Mouse (Mus musculus) lung, adult 2 months (tissue): ENCODE measurements at regions not wholly inside any gene's neighbourhood (a gene's known extent, or its start where the extent isn't known, plus 50 kb on each side); places are given as distances from the start of the nearest gene placed in this dataset.

Source experiments
- CTCF ChIP-seq: fragments of 200-500 bp; IDR thresholded peaks from 2 replicates; pipeline ENCODE4 v1.5.1; 2011; ENCODE audit warnings: mild to moderate bottlenecking, low read length, control low read depth; ENCODE audit not compliant: insufficient read depth
- POLR2A ChIP-seq: fragments of 200-500 bp; IDR thresholded peaks from 2 replicates; pipeline ENCODE4 v1.6.1; 2011; ENCODE audit warnings: low read depth, mild to moderate bottlenecking, control low read depth, low read length, borderline replicate concordance; ENCODE audit errors: extremely low read depth

DNA sequence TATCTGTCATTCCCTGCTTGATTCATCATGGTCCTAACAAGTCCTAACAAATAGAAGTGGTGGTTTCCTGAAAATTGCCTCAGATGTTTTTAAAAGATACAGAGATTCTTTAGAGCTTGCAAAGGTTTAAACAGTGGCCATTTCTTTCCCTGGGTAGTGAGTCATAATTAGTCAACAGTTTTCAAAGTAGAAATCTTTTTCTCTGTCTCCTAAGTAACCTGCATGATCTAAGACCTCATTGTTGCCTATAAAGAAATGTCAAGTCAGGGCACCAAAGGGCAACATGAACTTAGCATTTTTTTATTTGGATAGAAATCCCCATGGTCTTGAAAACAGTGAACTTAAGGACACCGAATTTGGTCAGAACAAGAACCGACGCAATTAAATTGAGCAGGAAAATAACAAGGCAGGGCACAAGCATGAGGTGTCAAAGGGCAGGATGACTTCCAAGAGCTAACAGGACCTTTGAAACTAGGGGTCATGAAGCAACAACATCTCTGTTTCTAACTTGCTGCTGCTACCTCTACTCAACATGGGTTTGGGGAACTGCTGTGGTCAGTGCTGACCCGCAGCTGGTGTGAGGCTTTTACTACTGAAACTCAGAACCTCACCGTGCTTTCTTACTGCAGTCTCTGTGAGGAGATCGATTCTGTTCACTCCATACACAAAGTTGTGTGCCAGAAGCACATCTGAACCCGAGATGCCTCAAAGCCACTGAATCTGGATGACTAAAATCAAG, 114.2 kb upstream of the Bank1 start:
- TF ChIP-seq POLR2A (no peak), CTCF (no peak)
